Mouse (Mus musculus): ENCODE measurements around the gene Trim67.

DNA sequence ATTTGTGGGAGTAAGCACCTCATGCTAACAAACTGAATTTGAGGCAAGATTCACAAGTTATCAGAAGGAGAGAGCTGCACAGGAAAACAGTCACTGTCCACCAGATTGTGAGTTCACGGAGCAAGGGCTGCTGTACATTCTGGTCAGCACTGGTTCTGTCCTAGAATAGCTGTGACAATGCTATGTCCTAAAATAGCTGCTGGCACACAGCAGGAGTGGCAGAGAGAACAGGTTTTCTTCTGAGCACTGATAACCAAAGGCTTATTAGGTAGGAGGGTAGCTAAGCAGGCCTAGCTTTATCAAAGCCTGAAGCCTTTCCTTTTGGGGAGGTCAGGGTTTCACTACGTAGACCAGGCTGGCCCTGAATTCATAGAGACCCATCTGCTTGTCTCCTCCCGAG lies 67.3 kb downstream of the Trim67 start:
- no peak for TF ChIP-seq CTCF (IDR thresholded peaks at IDR 0.05; ENCODE audit: extremely low read depth, insufficient read depth, insufficient read length, insufficient replicate concordance)
- TF ChIP-seq POLR2A (IDR thresholded peaks at IDR 0.05; ENCODE audit: low read depth, low read length) = no peak
